Mouse (Mus musculus) hindbrain, embryonic 12.5 days (tissue): Measurements from ENCODE around the gene Usp1. TPM values are rescaled to one million over a fixed set of nuclear protein-coding genes. Genes with fewer than 3 reads are reported as not detected.
"Not testable (repeated sequence)": the region's sequence is repeated elsewhere in the genome, so short reads cannot be mapped to it uniquely, and the experiment has no call there.

ENCODE experiments used
- ATAC-seq: fragments of 200-750 bp; cut with Nextera tagmentation; 2 replicates; pipeline ENCODE4 v1.8.0; 2017; ENCODE audit warnings: moderate TSS enrichment; ENCODE audit not compliant: low FRiP score
- H3K27ac ChIP-seq: fragments of 300-500 bp; sonication (generic); 2 replicates; pipeline ENCODE4 v1.5.1; 2016; ENCODE audit warnings: mild to moderate bottlenecking
- H3K27me3 ChIP-seq: fragments of 300-500 bp; sonication (generic); 2 replicates; pipeline ENCODE4 v1.6.1; 2016; ENCODE audit warnings: mild to moderate bottlenecking
- H3K36me3 ChIP-seq: fragments of 300-500 bp; sonication (generic); 2 replicates; pipeline ENCODE4 v1.6.1; 2016; ENCODE audit warnings: mild to moderate bottlenecking
- H3K4me1 ChIP-seq: fragments of 300-500 bp; sonication (generic); 2 replicates; pipeline ENCODE4 v1.6.1; 2016
- H3K4me2 ChIP-seq: fragments of 300-500 bp; sonication (generic); replicated peaks from 2 replicates; pipeline ENCODE4 v1.6.1; 2016; ENCODE audit warnings: mild to moderate bottlenecking
- H3K4me3 ChIP-seq: fragments of 300-500 bp; sonication (generic); 2 replicates; pipeline ENCODE4 v1.5.1; 2016; ENCODE audit warnings: mild to moderate bottlenecking
- H3K9ac ChIP-seq: fragments of 300-500 bp; sonication (generic); 2 replicates; pipeline ENCODE4 v1.6.1; 2016; ENCODE audit warnings: mild to moderate bottlenecking, moderate library complexity
- H3K9me3 ChIP-seq: fragments of 300-500 bp; sonication (generic); replicated peaks from 2 replicates; pipeline ENCODE4 v1.6.1; 2016; ENCODE audit warnings: mild to moderate bottlenecking
- WGBS: fragments of 180-500 bp; shearing (Covaris S2); methylation state at CpG from one replicate; pipeline ENCODE4 v1.1.7; 2016; 5-methylcytosine and 5-hydroxymethylcytosine counted together
- polyA plus RNA-seq: library from polyadenylated mRNA; unstranded; fragments of >200 nt; fragmentation: Nextera tagmentation; extraction: Ambion mirVana; gene quantifications from 2 replicates; pipeline ENCODE4 v1.2.1, GENCODE M21; 2016

The Usp1 gene
- polyA plus RNA-seq, 1 experiment from 2014 or later, result 91.5 TPM

GRCm38 (mm10) chr4:98925250-98925781 lies 1.7 kb downstream of the Usp1 start:
- WGBS, result 25% methylated on average over 6 of the region's 6 CpGs
- H3K4me3 ChIP-seq, result peak overlapping the region; percentile 94
- no peaks in the 10 kb centered on the region for H3K36me3 ChIP-seq
- H3K27me3 ChIP-seq, result no peaks in the 10 kb centered on the region
- no peaks in the 10 kb centered on the region for H3K9me3 ChIP-seq
- H3K4me2 ChIP-seq, result peak overlapping the region; percentile 89
- no peak for ATAC-seq
- no peak overlapping the region for H3K9ac ChIP-seq
- no peak overlapping the region for H3K27ac ChIP-seq
- H3K4me1 ChIP-seq, result peaks cover 20% of the 10 kb centered on the region

GRCm38 (mm10) chr4:98936036-98936435 lies 12.4 kb downstream of the Usp1 start:
- H3K4me2 ChIP-seq, result no peak overlapping the region
- 87% methylated on average over 6 of the region's 6 CpGs for WGBS
- no peak overlapping the region for H3K4me3 ChIP-seq
- H3K9me3 ChIP-seq, result no peaks in the 10 kb centered on the region
- peaks cover 58% of the 10 kb centered on the region for H3K36me3 ChIP-seq
- ATAC-seq, result no peak
- H3K9ac ChIP-seq, result no peak overlapping the region
- no peaks in the 10 kb centered on the region for H3K4me1 ChIP-seq
- H3K27me3 ChIP-seq, result no peaks in the 10 kb centered on the region
- H3K27ac ChIP-seq, result no peak overlapping the region

- not testable (repeated sequence) for H3K9ac ChIP-seq, H3K27me3 ChIP-seq, H3K4me2 ChIP-seq, H3K9me3 ChIP-seq, H3K4me1 ChIP-seq, H3K4me3 ChIP-seq, H3K27ac ChIP-seq, ATAC-seq
- 91% methylated on average over 6 of the region's 6 CpGs for WGBS
- H3K36me3 ChIP-seq, result peaks cover 63% of the 10 kb centered on the region
Observed at GRCm38 (mm10) chr4:98938210-98938609, 14.6 kb downstream of the Usp1 start.

- Histone ChIP-seq H3K36me3 (peaks cover 22% of the 10 kb centered on the region), H3K27ac (no peak overlapping the region), H3K4me1 (no peaks in the 10 kb centered on the region), H3K27me3 (no peaks in the 10 kb centered on the region), H3K4me2 (no peak overlapping the region), H3K9me3 (no peaks in the 10 kb centered on the region), H3K4me3 (no peak overlapping the region), H3K9ac (no peak overlapping the region)
- no peak for ATAC-seq
Observed at GRCm38 (mm10) chr4:98950563-98950962, 27.0 kb downstream of the Usp1 start.

DNA sequence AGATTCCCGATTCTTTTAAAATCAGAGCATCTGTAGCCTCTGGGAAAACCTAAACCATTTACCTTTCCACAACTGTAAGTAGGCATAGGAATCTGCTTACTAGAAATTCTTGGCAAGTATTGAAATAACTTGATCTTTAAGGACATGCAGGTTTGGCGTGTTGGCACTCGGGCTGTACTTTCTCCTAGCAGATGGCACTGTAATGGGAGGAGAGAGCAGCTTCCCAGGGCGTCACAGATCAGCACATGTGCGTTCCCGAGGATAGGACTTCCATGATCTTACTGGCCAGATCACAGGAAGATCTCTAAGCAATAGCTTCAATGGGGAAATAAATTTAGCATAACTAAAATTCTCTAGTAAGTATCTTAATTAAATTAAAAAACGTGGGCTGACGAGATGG lies 32.4 kb downstream of the Usp1 start:
- H3K9me3 ChIP-seq, result no peaks in the 10 kb centered on the region
- H3K9ac ChIP-seq, result no peak overlapping the region
- 97% methylated on average over 8 of the region's 8 CpGs for WGBS
- H3K27me3 ChIP-seq, result no peaks in the 10 kb centered on the region
- H3K4me2 ChIP-seq, result no peak overlapping the region
- H3K4me1 ChIP-seq, result no peaks in the 10 kb centered on the region
- H3K27ac ChIP-seq, result no peak overlapping the region
- H3K36me3 ChIP-seq, result peaks cover 53% of the 10 kb centered on the region
- H3K4me3 ChIP-seq, result no peak overlapping the region
- ATAC-seq, result no peak

DNA sequence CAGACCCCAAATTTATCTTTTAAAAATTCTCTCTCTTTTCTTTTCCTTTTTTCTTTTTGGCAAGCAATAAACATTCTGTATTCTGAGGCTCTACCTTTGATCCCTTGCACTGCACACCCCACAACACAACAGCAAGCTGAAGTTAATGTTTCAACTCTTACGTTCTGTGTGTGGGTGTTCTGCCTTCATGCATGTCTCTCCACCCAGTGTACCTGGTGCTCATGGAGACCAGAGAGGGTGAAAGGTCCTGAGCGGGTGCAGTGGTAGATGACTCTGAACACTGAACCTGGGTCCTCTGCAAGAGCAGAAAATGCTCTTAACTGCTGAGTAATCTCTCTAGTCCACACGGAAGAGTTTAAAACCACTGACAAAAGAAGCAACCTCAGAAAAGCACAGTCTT lies 36.6 kb downstream of the Usp1 start:
- Histone ChIP-seq H3K27ac (no peak overlapping the region), H3K9ac (no peak overlapping the region), H3K27me3 (no peaks in the 10 kb centered on the region), H3K4me1 (no peaks in the 10 kb centered on the region), H3K36me3 (peaks cover 63% of the 10 kb centered on the region), H3K4me2 (no peak overlapping the region), H3K9me3 (no peaks in the 10 kb centered on the region), H3K4me3 (no peak overlapping the region)
- WGBS, result 92% methylated on average over 3 of the region's 3 CpGs
- no peak for ATAC-seq

DNA sequence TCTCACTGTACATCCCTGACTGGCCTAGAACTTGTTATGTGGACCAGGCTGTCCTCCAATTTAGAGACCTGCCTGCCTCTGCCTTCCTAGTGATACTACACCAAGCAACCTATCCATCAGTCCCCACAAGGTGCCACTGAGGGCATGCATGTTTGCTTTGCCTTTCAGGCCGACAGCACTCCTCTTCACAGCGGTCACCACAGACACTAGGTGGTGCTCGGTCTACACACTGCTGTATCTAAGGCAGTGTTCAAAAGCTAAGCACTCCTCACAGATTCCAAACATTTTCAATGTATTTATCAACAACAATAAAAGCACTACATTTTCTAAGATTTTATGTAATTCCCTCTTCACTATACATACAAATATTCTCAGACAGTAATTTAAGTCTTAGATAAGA lies 46.3 kb downstream of the Usp1 start:
- Histone ChIP-seq H3K27ac (no peak overlapping the region), H3K4me3 (no peak overlapping the region), H3K4me1 (no peaks in the 10 kb centered on the region), H3K27me3 (no peaks in the 10 kb centered on the region), H3K9me3 (no peaks in the 10 kb centered on the region), H3K9ac (no peak overlapping the region), H3K4me2 (no peak overlapping the region), H3K36me3 (peaks cover 73% of the 10 kb centered on the region)
- ATAC-seq, result no peak
- WGBS, result 90% methylated on average over 3 of the region's 3 CpGs

GRCm38 (mm10) chr4:98975741-98976140 lies 52.1 kb downstream of the Usp1 start:
- H3K4me3 ChIP-seq, result no peak overlapping the region
- no peak overlapping the region for H3K4me2 ChIP-seq
- peaks cover 58% of the 10 kb centered on the region for H3K36me3 ChIP-seq
- WGBS, result 58% methylated on average over 8 of the region's 8 CpGs
- no peak overlapping the region for H3K27ac ChIP-seq
- H3K9ac ChIP-seq, result no peak overlapping the region
- ATAC-seq, result no peak
- H3K9me3 ChIP-seq, result no peaks in the 10 kb centered on the region
- no peaks in the 10 kb centered on the region for H3K27me3 ChIP-seq
- no peaks in the 10 kb centered on the region for H3K4me1 ChIP-seq

DNA sequence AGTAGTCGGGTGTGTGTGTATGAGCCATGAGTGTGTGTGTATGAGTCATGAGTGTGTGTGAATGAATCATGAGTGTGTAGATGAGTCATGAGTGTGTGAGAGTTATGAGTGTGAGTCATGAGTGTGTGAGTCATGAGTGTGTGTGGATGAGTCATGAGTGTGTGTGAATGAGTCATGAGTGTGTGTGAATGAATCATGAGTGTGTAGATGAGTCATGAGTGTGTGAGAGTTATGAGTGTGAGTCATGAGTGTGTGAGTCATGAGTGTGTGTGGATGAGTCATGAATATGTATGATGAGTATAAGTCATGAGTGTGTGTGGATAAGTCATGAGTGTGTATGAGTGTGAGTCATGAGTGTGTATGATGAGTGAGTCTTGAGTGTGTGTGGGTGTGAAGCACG lies 54.7 kb downstream of the Usp1 start:
- H3K27me3 ChIP-seq, H3K4me2 ChIP-seq, ATAC-seq, H3K4me3 ChIP-seq, H3K4me1 ChIP-seq, H3K9ac ChIP-seq, H3K9me3 ChIP-seq, H3K27ac ChIP-seq: not testable (repeated sequence)
- peaks cover 43% of the 10 kb centered on the region for H3K36me3 ChIP-seq
- WGBS, result 90% methylated on average over 2 of the region's 2 CpGs

DNA sequence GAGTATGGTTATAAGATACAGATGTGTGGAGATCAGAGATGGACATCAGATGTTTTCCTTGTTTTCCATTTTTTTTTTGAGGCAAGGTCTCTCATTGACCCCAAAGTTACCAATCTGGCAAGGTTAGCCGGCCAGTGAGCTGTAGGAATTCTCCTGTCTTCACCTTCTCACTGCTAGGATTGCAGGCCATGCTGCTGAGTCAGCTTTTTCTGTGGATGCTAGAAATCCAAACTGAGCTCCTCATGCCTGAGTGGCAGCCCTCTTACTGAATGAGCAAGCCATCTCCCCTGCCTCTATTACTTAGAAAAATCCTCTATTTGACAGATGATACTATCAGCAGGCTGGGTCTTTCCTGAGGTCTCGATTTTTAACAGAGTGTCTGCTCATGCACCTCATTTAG lies 55.1 kb downstream of the Usp1 start:
- no peak for ATAC-seq
- 91% methylated on average over 2 of the region's 2 CpGs for WGBS
- H3K4me3 ChIP-seq, result no peak overlapping the region
- H3K4me2 ChIP-seq, result no peak overlapping the region
- H3K36me3 ChIP-seq, result peaks cover 43% of the 10 kb centered on the region
- H3K27me3 ChIP-seq, result no peaks in the 10 kb centered on the region
- no peaks in the 10 kb centered on the region for H3K4me1 ChIP-seq
- H3K9ac ChIP-seq, result no peak overlapping the region
- no peak overlapping the region for H3K27ac ChIP-seq
- no peaks in the 10 kb centered on the region for H3K9me3 ChIP-seq

DNA sequence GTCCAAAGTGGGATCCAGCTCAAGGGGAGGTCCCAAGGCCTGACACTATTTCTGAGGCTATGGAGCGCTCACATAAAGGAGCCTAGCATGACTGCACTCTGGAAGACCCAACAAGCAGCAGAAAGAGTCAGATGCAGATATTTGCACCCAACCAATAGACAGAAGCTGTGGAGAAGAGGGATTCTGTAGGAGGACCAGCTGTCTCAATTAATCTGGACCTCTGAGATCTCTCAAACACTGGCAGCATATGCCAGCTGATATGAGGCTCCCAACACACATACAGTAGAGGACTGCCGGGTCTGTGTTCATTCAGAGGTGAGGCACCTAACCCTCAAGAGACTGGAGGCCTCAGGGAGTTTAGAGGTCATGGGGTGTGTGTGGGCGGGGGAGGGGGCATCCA lies 56.4 kb downstream of the Usp1 start:
- not testable (repeated sequence) for H3K9ac ChIP-seq, H3K27me3 ChIP-seq, H3K9me3 ChIP-seq, H3K27ac ChIP-seq, H3K4me1 ChIP-seq, H3K4me2 ChIP-seq, ATAC-seq, H3K4me3 ChIP-seq
- H3K36me3 ChIP-seq, result peaks cover 45% of the 10 kb centered on the region
- 85% methylated on average over 3 of the region's 3 CpGs for WGBS

DNA sequence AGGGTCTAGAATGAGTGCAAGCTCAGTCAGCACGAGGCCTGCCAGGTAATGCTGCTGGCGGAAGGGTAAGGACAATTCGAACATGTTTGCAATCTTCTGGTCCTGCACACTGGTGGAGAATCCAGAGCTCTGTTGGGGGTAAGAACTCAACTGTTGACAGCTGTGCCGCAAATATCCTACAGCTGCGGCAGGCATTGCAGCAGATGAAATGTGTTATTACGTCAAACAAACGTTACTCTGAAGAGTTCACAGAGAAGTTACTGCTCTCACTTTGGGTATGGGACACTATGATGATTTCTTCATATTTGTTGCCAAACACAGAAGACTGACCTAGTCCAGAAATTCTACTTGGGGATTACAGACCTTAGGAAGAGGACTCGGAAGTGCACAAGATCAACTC lies 61.1 kb downstream of the Usp1 start:
- H3K4me3 ChIP-seq, result no peak overlapping the region
- H3K27ac ChIP-seq, result no peak overlapping the region
- H3K4me1 ChIP-seq, result no peaks in the 10 kb centered on the region
- H3K27me3 ChIP-seq, result no peaks in the 10 kb centered on the region
- 90% methylated on average over 8 of the region's 8 CpGs for WGBS
- no peak for ATAC-seq
- no peaks in the 10 kb centered on the region for H3K9me3 ChIP-seq
- no peak overlapping the region for H3K4me2 ChIP-seq
- no peak overlapping the region for H3K9ac ChIP-seq
- H3K36me3 ChIP-seq, result peaks cover 48% of the 10 kb centered on the region
